Mouse (Mus musculus): Measurements from ENCODE around the gene Phf21a. TPM values are rescaled to one million over a fixed set of nuclear protein-coding genes. Genes with fewer than 3 reads are reported as not detected.
"Not testable (repeated sequence)": the region's sequence is repeated elsewhere in the genome, so short reads cannot be mapped to it uniquely, and the experiment has no call there.

Gene Phf21a
- total and polyA plus RNA-seq, 2 experiments from 2014 or later: 31.7 to 41.3 TPM

DNA sequence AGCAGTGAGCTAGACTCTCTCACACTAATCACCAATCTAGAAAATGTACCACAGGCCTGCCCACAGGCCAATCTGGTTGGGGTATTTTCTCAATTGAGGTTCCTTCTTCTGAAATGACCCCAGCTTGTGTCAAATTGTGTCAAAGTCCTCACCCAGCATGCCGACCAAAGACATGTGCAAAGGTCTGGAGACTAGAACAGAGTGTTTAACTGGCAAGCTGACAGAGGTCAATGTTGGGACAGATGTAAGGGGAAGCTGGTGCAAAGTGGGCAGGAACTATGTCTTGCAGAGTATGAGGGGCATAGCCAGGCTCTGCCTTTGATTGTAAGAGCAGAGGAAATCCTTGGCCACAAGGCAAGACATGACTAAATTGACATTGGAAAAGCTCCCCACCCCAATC, 7.2 kb upstream of the Phf21a start:
- Histone ChIP-seq H3K4me1 (ENCODE audit: insufficient read depth, low read length) (no peaks in the 10 kb centered on the region), H3K4me2 (ENCODE audit: low read depth, low read length, poor library complexity, severe bottlenecking) (no peak overlapping the region), H3K36me3 (ENCODE audit: insufficient read depth, low read length) (no peaks in the 10 kb centered on the region), H3K4me3 (ENCODE audit: low read depth, low read length) (no peak overlapping the region), H3K9ac (replicated peaks; ENCODE audit: low read length, poor library complexity, severe bottlenecking) (no peak overlapping the region), H3K9me3 (ENCODE audit: low read length) (no peaks in the 10 kb centered on the region), H3K27me3 (ENCODE audit: insufficient read depth, low read length) (no peaks in the 10 kb centered on the region), H3K27ac (ENCODE audit: low read depth, low read length) (no peak overlapping the region)
- TF ChIP-seq CTCF (IDR thresholded peaks at IDR 0.05): no peak
- ATAC-seq (ENCODE audit: low FRiP score) (no peak), DNase-seq (ENCODE audit: low spot score) (no peak)
- WGBS: 100% methylated on average over 1 of the region's 1 CpGs

DNA sequence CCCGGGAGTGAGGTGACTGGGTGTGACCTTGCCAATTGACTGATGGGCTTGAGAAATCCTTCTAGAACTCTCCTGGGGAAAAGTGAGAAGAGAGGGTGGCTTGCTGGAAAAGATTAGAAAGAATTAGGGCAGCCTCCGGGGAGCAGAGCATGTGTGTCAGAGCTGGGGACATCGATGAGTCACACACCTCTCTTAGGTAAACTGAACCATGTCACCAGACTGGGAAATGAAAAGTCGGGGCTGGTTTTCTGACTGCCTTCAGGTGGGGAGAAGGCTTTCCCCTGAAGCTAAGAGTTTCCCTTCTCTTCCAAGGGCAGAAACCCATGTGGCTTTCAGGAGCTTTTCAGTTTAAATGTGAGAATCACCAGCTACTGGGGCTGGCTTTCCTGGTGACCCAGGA, 5.9 kb upstream of the Phf21a start:
- H3K9ac ChIP-seq (replicated peaks; ENCODE audit: low read length, poor library complexity, severe bottlenecking): no peak overlapping the region
- no peak overlapping the region for H3K27ac ChIP-seq (ENCODE audit: low read depth, low read length)
- H3K36me3 ChIP-seq (ENCODE audit: insufficient read depth, low read length): no peaks in the 10 kb centered on the region
- no peaks in the 10 kb centered on the region for H3K9me3 ChIP-seq (ENCODE audit: low read length)
- no peak for DNase-seq (ENCODE audit: low spot score)
- no peak overlapping the region for H3K4me2 ChIP-seq (ENCODE audit: low read depth, low read length, poor library complexity, severe bottlenecking)
- ATAC-seq (ENCODE audit: low FRiP score): no peak
- H3K4me3 ChIP-seq (ENCODE audit: low read depth, low read length): no peak overlapping the region
- no peaks in the 10 kb centered on the region for H3K4me1 ChIP-seq (ENCODE audit: insufficient read depth, low read length)
- H3K27me3 ChIP-seq (ENCODE audit: insufficient read depth, low read length): no peaks in the 10 kb centered on the region
- WGBS: 84% methylated on average over 4 of the region's 4 CpGs
- TF ChIP-seq CTCF (IDR thresholded peaks at IDR 0.05): no peak

DNA sequence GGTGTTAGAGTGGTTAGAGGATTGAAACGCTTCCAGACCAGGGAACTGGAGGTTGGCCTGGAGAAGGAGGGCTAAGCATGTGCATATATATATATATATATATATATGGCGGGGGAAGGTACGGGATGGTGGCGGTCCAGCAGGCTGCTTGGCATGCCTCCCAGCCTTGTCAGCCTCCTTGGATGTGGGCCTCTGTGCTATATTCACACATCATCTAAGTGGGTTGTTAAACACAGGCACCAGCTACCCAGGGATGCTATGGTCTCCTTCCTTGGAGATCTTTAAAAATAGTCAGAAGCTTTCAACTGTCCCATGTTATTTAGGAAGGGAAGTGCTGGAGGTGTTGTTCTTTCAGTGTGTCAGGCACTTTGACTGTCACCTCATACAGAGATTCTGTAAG, 3.1 kb upstream of the Phf21a start:
- TF ChIP-seq CTCF (IDR thresholded peaks at IDR 0.05): no peak
- Histone ChIP-seq H3K4me3 (ENCODE audit: low read depth, low read length) (no peak overlapping the region), H3K27ac (ENCODE audit: low read depth, low read length) (no peak overlapping the region), H3K4me1 (ENCODE audit: insufficient read depth, low read length) (no peaks in the 10 kb centered on the region), H3K36me3 (ENCODE audit: insufficient read depth, low read length) (no peaks in the 10 kb centered on the region), H3K9me3 (ENCODE audit: low read length) (no peaks in the 10 kb centered on the region), H3K9ac (replicated peaks; ENCODE audit: low read length, poor library complexity, severe bottlenecking) (no peak overlapping the region), H3K4me2 (ENCODE audit: low read depth, low read length, poor library complexity, severe bottlenecking) (no peak overlapping the region), H3K27me3 (ENCODE audit: insufficient read depth, low read length) (no peaks in the 10 kb centered on the region)
- DNase-seq (ENCODE audit: low spot score): no peak
- no peak for ATAC-seq (ENCODE audit: low FRiP score)
- 91% methylated on average over 4 of the region's 4 CpGs for WGBS

DNA sequence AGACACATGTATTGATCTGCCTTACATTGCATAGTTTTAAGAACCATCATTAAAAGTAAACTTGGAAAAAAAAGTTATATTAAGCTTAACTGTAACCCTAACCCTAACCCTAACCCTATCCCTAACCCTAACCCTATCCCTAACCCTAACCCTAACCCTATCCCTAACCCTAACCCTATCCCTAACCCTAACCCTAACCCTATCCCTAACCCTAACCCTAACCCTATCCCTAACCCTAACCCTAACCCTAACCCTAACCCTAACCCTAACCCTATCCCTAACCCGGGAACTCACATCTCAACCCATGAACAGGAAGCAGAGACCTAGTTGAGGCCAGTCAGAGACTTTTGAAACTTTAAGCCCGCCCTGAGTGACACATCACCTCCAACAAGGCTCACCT, 586 bp downstream of the Phf21a start:
- not testable (repeated sequence) for H3K36me3 ChIP-seq (ENCODE audit: insufficient read depth, low read length); H3K27ac ChIP-seq (ENCODE audit: low read depth, low read length); H3K4me2 ChIP-seq (ENCODE audit: low read depth, low read length, poor library complexity, severe bottlenecking); DNase-seq (ENCODE audit: low spot score); H3K27me3 ChIP-seq (ENCODE audit: insufficient read depth, low read length); ATAC-seq (ENCODE audit: low FRiP score); H3K9me3 ChIP-seq (ENCODE audit: low read length); H3K4me1 ChIP-seq (ENCODE audit: insufficient read depth, low read length); H3K9ac ChIP-seq (replicated peaks; ENCODE audit: low read length, poor library complexity, severe bottlenecking); H3K4me3 ChIP-seq (ENCODE audit: low read depth, low read length)
- 95% methylated on average over 2 of the region's 2 CpGs for WGBS

DNA sequence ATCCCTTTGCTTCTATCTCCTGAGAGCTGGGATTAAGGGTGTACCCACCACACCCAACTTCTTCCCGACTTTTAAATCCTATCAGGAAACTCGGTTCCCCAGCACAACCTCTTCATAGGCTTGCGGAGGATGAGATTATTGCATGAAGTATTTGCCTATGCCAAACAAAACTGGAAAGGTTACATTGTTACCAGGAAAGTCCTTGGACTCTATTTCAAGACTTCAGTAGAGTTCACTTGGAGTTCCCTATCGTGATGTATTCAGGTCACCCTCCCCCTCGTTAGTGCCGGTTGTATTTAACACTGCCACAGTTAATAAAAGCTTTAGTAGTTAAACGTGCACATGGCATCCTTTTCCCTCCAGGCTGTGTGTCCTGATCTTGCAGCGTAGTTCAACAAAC, 1.2 kb downstream of the Phf21a start:
- DNase-seq (ENCODE audit: low spot score) (no peak), ATAC-seq (ENCODE audit: low FRiP score) (no peak)
- H3K4me2 ChIP-seq (ENCODE audit: low read depth, low read length, poor library complexity, severe bottlenecking): no peak overlapping the region
- H3K36me3 ChIP-seq (ENCODE audit: insufficient read depth, low read length): no peaks in the 10 kb centered on the region
- H3K4me1 ChIP-seq (ENCODE audit: insufficient read depth, low read length): no peaks in the 10 kb centered on the region
- TF ChIP-seq CTCF (IDR thresholded peaks at IDR 0.05): no peak
- no peak overlapping the region for H3K4me3 ChIP-seq (ENCODE audit: low read depth, low read length)
- no peaks in the 10 kb centered on the region for H3K9me3 ChIP-seq (ENCODE audit: low read length)
- H3K27me3 ChIP-seq (ENCODE audit: insufficient read depth, low read length): no peaks in the 10 kb centered on the region
- WGBS: 64% methylated on average over 8 of the region's 8 CpGs
- H3K9ac ChIP-seq (replicated peaks; ENCODE audit: low read length, poor library complexity, severe bottlenecking): no peak overlapping the region
- H3K27ac ChIP-seq (ENCODE audit: low read depth, low read length): no peak overlapping the region

DNA sequence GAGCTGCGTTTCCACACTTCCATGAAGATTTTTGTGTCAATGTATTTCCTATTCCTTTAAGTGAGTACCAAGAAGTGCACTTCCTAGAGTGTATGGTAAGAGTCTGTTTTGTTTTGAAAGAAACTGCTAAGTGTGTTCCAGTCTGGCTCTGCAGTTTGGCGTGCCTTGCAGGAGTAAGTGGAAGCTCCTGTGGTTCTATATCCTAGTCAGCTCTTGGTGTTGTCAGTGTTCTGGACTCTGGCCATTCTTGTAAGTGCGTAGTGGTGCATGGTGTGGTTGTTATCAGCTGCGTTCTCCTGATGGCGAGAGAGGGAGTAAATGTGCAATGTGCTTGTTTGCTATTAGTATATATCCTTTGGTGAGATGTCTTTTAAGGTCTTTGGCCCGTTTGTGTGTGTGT, 7.9 kb downstream of the Phf21a start:
- Histone ChIP-seq H3K9me3 (ENCODE audit: low read length) (no peaks in the 10 kb centered on the region), H3K27me3 (ENCODE audit: insufficient read depth, low read length) (no peaks in the 10 kb centered on the region), H3K4me1 (ENCODE audit: insufficient read depth, low read length) (no peaks in the 10 kb centered on the region), H3K9ac (replicated peaks; ENCODE audit: low read length, poor library complexity, severe bottlenecking) (no peak overlapping the region), H3K27ac (ENCODE audit: low read depth, low read length) (no peak overlapping the region), H3K4me3 (ENCODE audit: low read depth, low read length) (no peak overlapping the region), H3K36me3 (ENCODE audit: insufficient read depth, low read length) (no peaks in the 10 kb centered on the region), H3K4me2 (ENCODE audit: low read depth, low read length, poor library complexity, severe bottlenecking) (no peak overlapping the region)
- no peak for TF ChIP-seq CTCF (IDR thresholded peaks at IDR 0.05)
- DNase-seq (ENCODE audit: low spot score) (no peak), ATAC-seq (ENCODE audit: low FRiP score) (no peak)
- WGBS: 83% methylated on average over 6 of the region's 6 CpGs

DNA sequence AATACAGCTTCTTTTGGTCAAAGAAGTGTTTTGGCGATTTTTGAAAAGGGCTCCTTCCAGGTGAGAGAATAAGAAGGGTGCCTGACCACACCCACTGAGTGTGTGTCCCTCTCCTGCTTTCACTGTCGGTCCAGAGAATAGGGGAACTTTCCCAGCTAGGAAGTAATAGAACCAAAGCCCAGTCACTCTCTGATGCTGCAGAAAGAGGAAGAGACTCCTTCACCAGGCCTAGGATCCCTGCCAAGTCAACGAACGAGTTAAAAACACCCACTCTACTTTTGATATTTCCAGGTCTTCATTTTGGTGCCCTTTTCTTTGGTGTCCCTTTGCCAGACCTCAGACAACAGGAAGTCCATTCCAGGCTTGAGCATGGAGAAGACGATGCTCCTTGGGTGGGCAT, 31.6 kb downstream of the Phf21a start:
- DNase-seq (ENCODE audit: low spot score) (no peak), ATAC-seq (ENCODE audit: low FRiP score) (no peak)
- no peak for TF ChIP-seq CTCF (IDR thresholded peaks at IDR 0.05)
- Histone ChIP-seq H3K4me2 (ENCODE audit: low read depth, low read length, poor library complexity, severe bottlenecking) (no peak overlapping the region), H3K4me1 (ENCODE audit: insufficient read depth, low read length) (no peaks in the 10 kb centered on the region), H3K27ac (ENCODE audit: low read depth, low read length) (no peak overlapping the region), H3K36me3 (ENCODE audit: insufficient read depth, low read length) (no peaks in the 10 kb centered on the region), H3K9me3 (ENCODE audit: low read length) (no peaks in the 10 kb centered on the region), H3K4me3 (ENCODE audit: low read depth, low read length) (no peak overlapping the region), H3K27me3 (ENCODE audit: insufficient read depth, low read length) (no peaks in the 10 kb centered on the region), H3K9ac (replicated peaks; ENCODE audit: low read length, poor library complexity, severe bottlenecking) (no peak overlapping the region)
- 79% methylated on average over 5 of the region's 5 CpGs for WGBS
